16 mouse cellular contexts compared by ENCODE assay signal in genomic region chr10:68359135-68359534, GRCm38 (mm10).
DNase-seq lines count a peak whose midpoint lies in the region; ATAC-seq and TF ChIP-seq lines count a peak whose summit lies in the region.
"Had no signal": no experiment of that assay in that cellular context is flagged by ENCODE, and none has a peak within 500 bp of the region (broad histone marks: within the 10 kb centered on the region; RNA-seq: fewer than 3 reads in every experiment).

No protein-coding gene starts in this region.

- TF ChIP-seq POLR2A in bone marrow, adult 2 months (IDR thresholded peaks at IDR 0.05; ENCODE audit: borderline replicate concordance, control insufficient read depth, low read depth, low read length) = no peak

- H3K27me3 ChIP-seq in kidney, postnatal 0 days (ENCODE audit: insufficient read depth, low read length) = no peaks in the 10 kb centered on the region
- H3K27me3 ChIP-seq: hindbrain, embryonic 13.5 days; liver, embryonic 15.5 days had no signal

- no peak overlapping the region for H3K4me3 ChIP-seq in kidney, postnatal 0 days (replicated peaks; ENCODE audit: low read depth, low read length)
- H3K4me3 ChIP-seq in bone marrow, adult 2 months (replicated peaks; ENCODE audit: control insufficient read depth, low read depth, low read length) = no peak overlapping the region
- H3K4me3 ChIP-seq: embryonic facial prominence, embryonic 10.5 days; forebrain, embryonic 10.5 days; hindbrain, embryonic 13.5 days; liver, embryonic 15.5 days had no signal

- no peak for ATAC-seq in kidney, postnatal 0 days (replicated peaks; ENCODE audit: low FRiP score, low read depth)
- ATAC-seq in activated CD4-positive, CD25-positive, alpha-beta regulatory T cell, adult 4 months = no peak

- H3K27ac ChIP-seq in kidney, postnatal 0 days = no peak overlapping the region
- no peak overlapping the region for H3K27ac ChIP-seq in bone marrow, adult 2 months (ENCODE audit: control insufficient read depth, insufficient read depth, low read depth, low read length, poor library complexity)
- H3K27ac ChIP-seq: embryonic facial prominence, embryonic 10.5 days; forebrain, embryonic 10.5 days; hindbrain, embryonic 13.5 days; liver, embryonic 15.5 days had no signal

- no peak for DNase-seq in kidney, postnatal 0 days (ENCODE audit: low spot score)
- no peak for DNase-seq in kidney, postnatal 36 days
- peak; percentile 21 for DNase-seq in thymus, postnatal 14 days
- no peak for DNase-seq in thymus, postnatal 0 days (ENCODE audit: low spot score)
- no peak for DNase-seq in ovary, adult 18-20 months (ENCODE audit: low spot score)
- no peak for DNase-seq in urinary bladder, postnatal 25 days (ENCODE audit: low spot score)
- DNase-seq: adrenal gland, postnatal 25 days; cerebellum, adult 18-20 months; right cerebral cortex, adult 18-20 months had no signal

- H3K4me1 ChIP-seq in kidney, postnatal 0 days (replicated peaks; ENCODE audit: insufficient read depth, low read length) = peaks cover 6% of the 10 kb centered on the region
- H3K4me1 ChIP-seq in bone marrow, adult 2 months (ENCODE audit: control insufficient read depth, insufficient read depth, low read length) = no peaks in the 10 kb centered on the region
- H3K4me1 ChIP-seq: liver, embryonic 15.5 days had no signal

- H3K9me3 ChIP-seq in kidney, postnatal 0 days (replicated peaks; ENCODE audit: low read length) = no peaks in the 10 kb centered on the region
- H3K9me3 ChIP-seq: embryonic facial prominence, embryonic 10.5 days; forebrain, embryonic 10.5 days; liver, embryonic 15.5 days had no signal

- no peak overlapping the region for H3K9ac ChIP-seq in kidney, postnatal 0 days (ENCODE audit: low read depth, low read length)
- H3K9ac ChIP-seq: hindbrain, embryonic 13.5 days; liver, embryonic 15.5 days had no signal

- 100% methylated on average over 2 of the region's 2 CpGs for WGBS in kidney, postnatal 0 days
- WGBS in bone marrow, adult 2 months = 87% methylated on average over 2 of the region's 2 CpGs

- no peaks in the 10 kb centered on the region for H3K36me3 ChIP-seq in kidney, postnatal 0 days (ENCODE audit: insufficient read depth, low read length)
- H3K36me3 ChIP-seq: embryonic facial prominence, embryonic 10.5 days; forebrain, embryonic 10.5 days; hindbrain, embryonic 13.5 days; liver, embryonic 15.5 days had no signal

- H3K4me2 ChIP-seq in kidney, postnatal 0 days (ENCODE audit: low read length) = no peak overlapping the region
- H3K4me2 ChIP-seq: heart, embryonic 11.5 days; hindbrain, embryonic 13.5 days; liver, embryonic 15.5 days had no signal

- TF ChIP-seq CTCF in kidney, postnatal 0 days (IDR thresholded peaks at IDR 0.05; ENCODE audit: low read depth) = peak; percentile 23; the same call in 1 of the 2 replicates
- TF ChIP-seq CTCF in bone marrow, adult 2 months (IDR thresholded peaks at IDR 0.05; ENCODE audit: control insufficient read depth, insufficient read depth, low read length) = peak; percentile 8; the same call in 1 of the 2 replicates
